Mouse (Mus musculus) ES-Bruce4 (cell line): ENCODE measurements around the gene Rwdd2a.

Experiments
- CTCF ChIP-seq: IDR thresholded peaks from one replicate; pipeline ENCODE4 v1.8.1; 2011; ENCODE audit warnings: low read depth, low read length
- POLR2A ChIP-seq: IDR thresholded peaks from one replicate; pipeline ENCODE4 v1.8.1; 2011; ENCODE audit warnings: low read length; ENCODE audit not compliant: insufficient read depth

DNA sequence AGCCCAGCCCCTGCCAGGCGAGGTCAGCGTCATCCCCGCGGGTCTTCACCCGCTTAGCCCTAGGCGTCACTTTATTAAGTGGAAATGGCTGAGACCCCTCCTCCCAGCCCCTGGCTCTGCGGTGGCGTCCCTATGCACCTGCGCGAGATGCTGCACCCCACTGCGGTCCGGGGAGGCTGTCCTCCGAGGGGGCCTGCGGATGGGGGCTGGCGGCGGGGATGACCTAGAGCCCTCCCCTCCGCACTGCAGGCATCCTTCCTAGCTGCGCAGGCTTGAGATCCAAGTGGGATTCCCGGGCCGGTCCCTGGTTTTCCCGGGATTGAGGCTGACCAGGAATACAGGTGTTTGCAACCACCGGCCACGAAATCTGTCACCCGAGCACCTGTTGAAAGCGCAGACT is 405 bp downstream of the Rwdd2a start:
- TF ChIP-seq CTCF: no peak
- no peak for TF ChIP-seq POLR2A
